Mouse (Mus musculus) bone marrow, adult 2 months (tissue): ENCODE measurements around the gene Ncl.

ENCODE experiments used
- CTCF ChIP-seq: fragments of 200-500 bp; IDR thresholded peaks from 2 replicates; pipeline ENCODE4 v1.5.1; 2011; ENCODE audit warnings: low read length, control low read depth; ENCODE audit not compliant: control insufficient read depth, insufficient read depth
- POLR2A ChIP-seq: fragments of 200-500 bp; IDR thresholded peaks from 2 replicates; pipeline ENCODE4 v1.6.1; 2011; ENCODE audit warnings: low read depth, mild to moderate bottlenecking, control low read depth, low read length, borderline replicate concordance; ENCODE audit not compliant: control insufficient read depth

DNA sequence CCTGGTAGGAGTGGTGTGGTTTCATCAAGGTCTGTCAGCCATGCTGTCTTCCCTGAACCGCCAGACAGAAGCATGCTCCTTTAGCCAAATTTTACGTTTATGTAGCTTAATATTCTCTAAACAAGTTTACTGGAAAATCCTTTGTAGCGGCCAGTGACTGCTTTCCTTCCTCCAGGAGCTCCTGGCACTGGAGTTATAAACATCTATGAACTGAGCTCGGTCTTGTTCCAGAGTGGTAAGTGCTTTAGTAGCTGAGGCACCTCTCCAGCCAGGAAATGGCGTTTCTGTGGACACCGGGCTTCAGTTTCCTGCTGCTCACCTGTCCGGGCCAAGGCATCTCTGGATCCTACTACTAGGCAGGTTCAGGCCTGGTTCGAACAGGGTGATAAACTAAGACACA lies 38.4 kb upstream of the Ncl start:
- no peak for TF ChIP-seq POLR2A
- TF ChIP-seq CTCF = no peak
